Mouse (Mus musculus) embryonic facial prominence, embryonic 10.5 days (tissue): ENCODE data around the gene Zbtb20. TPM values are rescaled to one million over a fixed set of nuclear protein-coding genes. Genes with fewer than 3 reads are reported as not detected.
A peak's percentile ranks its signal among the peaks of the same experiment; 100 is the strongest.

Experiments
- DNase-seq: peaks from one replicate; pipeline ENCODE4 v3.0.0-alpha.2; 2017; ENCODE audit warnings: low spot score
- H3K27ac ChIP-seq: fragments of 300-500 bp; sonication (generic); replicated peaks from 2 replicates; pipeline ENCODE4 v1.5.1; 2016; ENCODE audit warnings: mild to moderate bottlenecking
- H3K27me3 ChIP-seq: fragments of 300-500 bp; sonication (generic); replicated peaks from 2 replicates; pipeline ENCODE4 v1.6.1; 2016; ENCODE audit warnings: low read depth, mild to moderate bottlenecking; ENCODE audit not compliant: poor library complexity, severe bottlenecking
- H3K36me3 ChIP-seq: fragments of 300-500 bp; sonication (generic); replicated peaks from 2 replicates; pipeline ENCODE4 v1.6.1; 2016; ENCODE audit warnings: mild to moderate bottlenecking, moderate library complexity
- H3K4me1 ChIP-seq: fragments of 300-500 bp; sonication (generic); 2 replicates; pipeline ENCODE4 v1.6.1; 2016
- H3K4me3 ChIP-seq: fragments of 300-500 bp; sonication (generic); 2 replicates; pipeline ENCODE4 v1.5.1; 2016; ENCODE audit warnings: mild to moderate bottlenecking, moderate library complexity
- H3K9me3 ChIP-seq: fragments of 300-500 bp; sonication (generic); 2 replicates; pipeline ENCODE4 v1.6.1; 2016; ENCODE audit warnings: mild to moderate bottlenecking
- WGBS: fragments of 180-500 bp; shearing (Covaris S2); methylation state at CpG from one replicate; pipeline ENCODE4 v1.1.7; 2016; 5-methylcytosine and 5-hydroxymethylcytosine counted together
- polyA plus RNA-seq: library from polyadenylated mRNA; unstranded; fragments of >200 nt; fragmentation: Nextera tagmentation; extraction: Ambion mirVana; gene quantifications from 2 replicates; pipeline ENCODE4 v1.2.1, GENCODE M21; 2016

Zbtb20 gene
- polyA plus RNA-seq, 1 experiment from 2014 or later, result 20.1 TPM

GRCm38 (mm10) chr16:43441392-43441791 is 565.7 kb downstream of the Zbtb20 start:
- no peaks in the 10 kb centered on the region for H3K27me3 ChIP-seq
- H3K4me1 ChIP-seq, result peaks cover 10% of the 10 kb centered on the region; the same call in 1 of the 2 replicates
- no peak for DNase-seq
- no peak overlapping the region for H3K4me3 ChIP-seq
- no peaks in the 10 kb centered on the region for H3K36me3 ChIP-seq
- 87% methylated on average over 6 of the region's 6 CpGs for WGBS
- no peaks in the 10 kb centered on the region for H3K9me3 ChIP-seq
- no peak overlapping the region for H3K27ac ChIP-seq

GRCm38 (mm10) chr16:43443034-43443433 is 567.4 kb downstream of the Zbtb20 start:
- H3K36me3 ChIP-seq, result no peaks in the 10 kb centered on the region
- H3K4me3 ChIP-seq, result no peak overlapping the region
- H3K9me3 ChIP-seq, result no peaks in the 10 kb centered on the region
- no peak overlapping the region for H3K27ac ChIP-seq
- no peaks in the 10 kb centered on the region for H3K27me3 ChIP-seq
- peaks cover 10% of the 10 kb centered on the region; the same call in 1 of the 2 replicates for H3K4me1 ChIP-seq
- no peak for DNase-seq
- WGBS, result 81% methylated on average over 2 of the region's 2 CpGs

GRCm38 (mm10) chr16:43448141-43448981 is 572.7 kb downstream of the Zbtb20 start:
- no peaks in the 10 kb centered on the region for H3K9me3 ChIP-seq
- H3K27ac ChIP-seq, result no peak overlapping the region
- H3K36me3 ChIP-seq, result no peaks in the 10 kb centered on the region
- 89% methylated on average over 5 of the region's 5 CpGs for WGBS
- H3K4me3 ChIP-seq, result no peak overlapping the region
- H3K4me1 ChIP-seq, result peaks cover 3% of the 10 kb centered on the region; the same call in 1 of the 2 replicates
- no peaks in the 10 kb centered on the region for H3K27me3 ChIP-seq
- DNase-seq, result no peak

- H3K27me3 ChIP-seq, result no peaks in the 10 kb centered on the region
- no peaks in the 10 kb centered on the region for H3K36me3 ChIP-seq
- H3K9me3 ChIP-seq, result no peaks in the 10 kb centered on the region
- H3K27ac ChIP-seq, result no peak overlapping the region
- no peak for DNase-seq
- no peak overlapping the region for H3K4me3 ChIP-seq
- WGBS, result 57% methylated on average over 4 of the region's 4 CpGs
- peaks cover 15% of the 10 kb centered on the region for H3K4me1 ChIP-seq
Observed at GRCm38 (mm10) chr16:43454370-43454934, 578.8 kb downstream of the Zbtb20 start.

- peaks cover 12% of the 10 kb centered on the region for H3K4me1 ChIP-seq
- no peak for DNase-seq
- no peak overlapping the region for H3K27ac ChIP-seq
- WGBS, result 84% methylated on average over 8 of the region's 8 CpGs
- no peak overlapping the region for H3K4me3 ChIP-seq
- H3K36me3 ChIP-seq, result no peaks in the 10 kb centered on the region
- H3K27me3 ChIP-seq, result no peaks in the 10 kb centered on the region
- H3K9me3 ChIP-seq, result no peaks in the 10 kb centered on the region
Observed at GRCm38 (mm10) chr16:43456446-43457172, 580.9 kb downstream of the Zbtb20 start.

- Histone ChIP-seq H3K4me1 (peaks cover 17% of the 10 kb centered on the region), H3K4me3 (no peak overlapping the region), H3K36me3 (no peaks in the 10 kb centered on the region), H3K9me3 (no peaks in the 10 kb centered on the region), H3K27me3 (no peaks in the 10 kb centered on the region), H3K27ac (no peak overlapping the region)
- DNase-seq, result no peak
- 86% methylated on average over 8 of the region's 8 CpGs for WGBS
Observed at GRCm38 (mm10) chr16:43457814-43458213, 582.1 kb downstream of the Zbtb20 start.

GRCm38 (mm10) chr16:43458726-43459223 is 583.1 kb downstream of the Zbtb20 start:
- DNase-seq, result no peak
- Histone ChIP-seq H3K27me3 (no peaks in the 10 kb centered on the region), H3K4me1 (peaks cover 24% of the 10 kb centered on the region), H3K36me3 (no peaks in the 10 kb centered on the region), H3K9me3 (no peaks in the 10 kb centered on the region), H3K4me3 (no peak overlapping the region), H3K27ac (no peak overlapping the region)
- WGBS, result 75% methylated on average over 7 of the region's 7 CpGs

GRCm38 (mm10) chr16:43461745-43462378 is 586.2 kb downstream of the Zbtb20 start:
- Histone ChIP-seq H3K9me3 (no peaks in the 10 kb centered on the region), H3K27me3 (no peaks in the 10 kb centered on the region), H3K4me1 (peaks cover 26% of the 10 kb centered on the region), H3K27ac (no peak overlapping the region), H3K4me3 (no peak overlapping the region), H3K36me3 (no peaks in the 10 kb centered on the region)
- WGBS, result 87% methylated on average over 3 of the region's 3 CpGs
- DNase-seq, result no peak

GRCm38 (mm10) chr16:43462470-43463455 is 587.1 kb downstream of the Zbtb20 start:
- 53% methylated on average over 11 of the region's 11 CpGs for WGBS
- peaks cover 26% of the 10 kb centered on the region for H3K4me1 ChIP-seq
- H3K4me3 ChIP-seq, result no peak overlapping the region
- no peaks in the 10 kb centered on the region for H3K9me3 ChIP-seq
- no peaks in the 10 kb centered on the region for H3K27me3 ChIP-seq
- peak overlapping the region; percentile 54 for H3K27ac ChIP-seq
- peak; percentile 17 for DNase-seq
- H3K36me3 ChIP-seq, result no peaks in the 10 kb centered on the region

- Histone ChIP-seq H3K27ac (no peak overlapping the region; the same call in 1 of the 2 replicates), H3K4me1 (peaks cover 26% of the 10 kb centered on the region), H3K4me3 (no peak overlapping the region), H3K9me3 (no peaks in the 10 kb centered on the region), H3K36me3 (no peaks in the 10 kb centered on the region), H3K27me3 (no peaks in the 10 kb centered on the region)
- DNase-seq, result no peak
- 68% methylated on average over 13 of the region's 13 CpGs for WGBS
Observed at GRCm38 (mm10) chr16:43463684-43464475, 588.2 kb downstream of the Zbtb20 start.
